ENCODE assay signal across 9 mouse cellular contexts in the genomic region with DNA sequence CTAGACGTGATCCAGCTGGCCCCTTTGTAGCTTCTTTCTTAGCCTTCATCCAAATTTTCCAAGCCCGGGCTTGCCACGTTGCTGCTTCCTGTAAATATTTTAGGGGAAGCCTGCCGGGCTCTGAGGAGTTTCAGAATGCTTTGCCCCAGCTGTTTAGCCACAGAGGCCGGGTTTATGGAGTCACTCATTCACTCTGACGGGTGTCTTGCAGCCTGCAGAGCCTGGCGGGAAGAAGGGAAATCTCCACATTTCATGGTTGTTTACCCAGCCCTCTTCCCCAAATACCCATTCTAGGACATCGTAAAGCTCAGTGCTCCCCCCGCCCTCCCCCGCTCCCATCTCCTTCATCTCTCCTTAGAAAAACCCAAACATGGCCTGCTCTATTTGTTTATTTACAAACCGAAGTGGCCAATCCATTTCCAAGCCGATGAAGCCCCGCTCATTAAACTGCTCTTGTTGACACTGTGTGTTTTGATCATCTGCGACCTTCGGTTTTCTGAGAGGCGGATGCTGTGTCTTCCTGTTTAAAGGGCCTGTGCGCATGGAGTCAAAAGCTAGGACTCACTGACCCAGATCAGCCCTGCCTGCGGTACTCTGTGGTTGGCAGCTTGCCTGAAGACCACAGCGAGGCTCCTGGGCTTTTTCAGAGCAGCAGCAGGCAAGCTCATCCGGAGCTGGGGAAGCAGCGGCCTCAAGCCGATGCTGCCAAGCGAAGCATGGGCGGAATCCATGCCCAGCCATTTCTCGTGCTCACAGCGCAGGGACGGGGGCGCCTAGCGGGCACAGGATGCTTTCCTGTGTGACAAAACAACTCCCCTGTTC. TPM values are rescaled to one million over a fixed set of nuclear protein-coding genes. Genes with fewer than 3 reads are reported as not detected.
DNase-seq lines count a peak whose midpoint lies in the region; ATAC-seq and TF ChIP-seq lines count a peak whose summit lies in the region.
"Had no signal": no experiment of that assay in that cellular context is flagged by ENCODE, and none has a peak within 500 bp of the region (broad histone marks: within the 10 kb centered on the region; RNA-seq: fewer than 3 reads in every experiment).

No protein-coding gene starts in this region.

- 48% methylated on average over 29 of the region's 29 CpGs for WGBS in forebrain, embryonic 13.5 days
- 25% methylated on average over 29 of the region's 29 CpGs for WGBS in liver, embryonic 13.5 days (ENCODE audit: insufficient replicate concordance)
- 14% methylated on average over 29 of the region's 29 CpGs for WGBS in stomach, embryonic 15.5 days

- no peak overlapping the region for H3K4me3 ChIP-seq in forebrain, embryonic 13.5 days
- peak overlapping the region; percentile 25 for H3K4me3 ChIP-seq in liver, embryonic 13.5 days (replicated peaks)
- H3K4me3 ChIP-seq in stomach, embryonic 15.5 days (replicated peaks): no peak overlapping the region; the same call in 1 of the 2 replicates

- DNase-seq in 416B (ENCODE audit: low read depth): peak; percentile 89
- peak; percentile 84 for DNase-seq in brain, embryonic 14.5 days (ENCODE audit: low read depth)
- DNase-seq in heart, postnatal 10 days: peak; percentile 82 to 86
- DNase-seq in kidney, postnatal 14 days: peak; percentile 94
- DNase-seq in liver, embryonic 13.5 days: no peak
- peak; percentile 14 to 38 for DNase-seq in natural killer cell, adult 2 months (ENCODE audit: low spot score in 2 of 2)

- H3K9me3 ChIP-seq in forebrain, embryonic 13.5 days (replicated peaks): no peaks in the 10 kb centered on the region
- no peaks in the 10 kb centered on the region for H3K9me3 ChIP-seq in liver, embryonic 13.5 days (replicated peaks)
- no peaks in the 10 kb centered on the region for H3K9me3 ChIP-seq in stomach, embryonic 15.5 days

- no peak overlapping the region for H3K27ac ChIP-seq in forebrain, embryonic 13.5 days
- H3K27ac ChIP-seq in liver, embryonic 13.5 days: no peak overlapping the region
- peak overlapping the region; percentile 54 for H3K27ac ChIP-seq in stomach, embryonic 15.5 days

- H3K27me3 ChIP-seq in forebrain, embryonic 13.5 days: no peaks in the 10 kb centered on the region
- H3K27me3 ChIP-seq in liver, embryonic 13.5 days: no peaks in the 10 kb centered on the region
- no peaks in the 10 kb centered on the region for H3K27me3 ChIP-seq in stomach, embryonic 15.5 days (replicated peaks)
- H3K27me3 ChIP-seq: CH12.LX had no signal

- intact Hi-C loops in heart, postnatal 10 days (cut with DNase I): no loop called here

- TF ChIP-seq POLR2A in brain, embryonic 14.5 days (IDR thresholded peaks at IDR 0.05; ENCODE audit: borderline replicate concordance, extremely low read depth, insufficient read depth, insufficient read length, poor library complexity, severe bottlenecking): no peak

- no peak for ATAC-seq in forebrain, embryonic 13.5 days
- peak; percentile 39; the same call in 1 of the 2 replicates for ATAC-seq in liver, embryonic 13.5 days (ENCODE audit: low read depth)
- ATAC-seq in stomach, embryonic 15.5 days (ENCODE audit: insufficient read depth, low FRiP score, low read depth): peak; percentile 78

- peak overlapping the region; percentile 36 for H3K4me2 ChIP-seq in forebrain, embryonic 13.5 days
- H3K4me2 ChIP-seq in liver, embryonic 13.5 days: peak overlapping the region; percentile 51
- peak overlapping the region; percentile 34 for H3K4me2 ChIP-seq in stomach, embryonic 15.5 days

- no peaks in the 10 kb centered on the region for H3K36me3 ChIP-seq in forebrain, embryonic 13.5 days (ENCODE audit: poor library complexity, severe bottlenecking)
- no peaks in the 10 kb centered on the region for H3K36me3 ChIP-seq in liver, embryonic 13.5 days
- no peaks in the 10 kb centered on the region for H3K36me3 ChIP-seq in stomach, embryonic 15.5 days

- TF ChIP-seq CTCF in brain, embryonic 14.5 days (IDR thresholded peaks at IDR 0.05; ENCODE audit: borderline replicate concordance, extremely low read depth, insufficient read depth, insufficient read length): no peak

- no peak overlapping the region for H3K9ac ChIP-seq in forebrain, embryonic 13.5 days
- H3K9ac ChIP-seq in liver, embryonic 13.5 days: 0 out of 2 replicates have a peak overlapping the region, but pooled peaks have one; percentile 0
- H3K9ac ChIP-seq in stomach, embryonic 15.5 days: no peak overlapping the region

- H3K4me1 ChIP-seq in forebrain, embryonic 13.5 days: peaks cover 10% of the 10 kb centered on the region
- H3K4me1 ChIP-seq in liver, embryonic 13.5 days (replicated peaks): peaks cover 22% of the 10 kb centered on the region
- 0 out of 2 replicates have a peak, but pooled peaks cover 9% of the 10 kb centered on the region for H3K4me1 ChIP-seq in stomach, embryonic 15.5 days

RNA-seq across cellular contexts. Expression of gene Trub1, which starts 41.1 kb away (rescaled TPM):
- polyA plus RNA-seq in brain, embryonic 14.5 days (2012; rRNA removed): 19.8 and 21.6 TPM in 2 replicates
- polyA plus RNA-seq in forebrain, embryonic 13.5 days (2015; fragmentation: Nextera tagmentation; extraction: Ambion mirVana): 14.5 and 14.8 TPM in 2 replicates
- 1 to 10 TPM; 7.7 to 8.8 TPM for total RNA-seq in heart, postnatal 10 days (2021)
- 12.4 and 13.1 TPM in 2 replicates for polyA plus RNA-seq in liver, embryonic 13.5 days (2015; fragmentation: Nextera tagmentation; extraction: Ambion mirVana)
- 22.4 and 24.7 TPM in 2 replicates for polyA plus RNA-seq in stomach, embryonic 15.5 days (2015; fragmentation: Nextera tagmentation; extraction: Ambion mirVana)

RNA-seq across cellular contexts. Expression of gene Fam160b1, which starts 51.1 kb away (rescaled TPM):
- 18.2 and 21.6 TPM in 2 replicates for polyA plus RNA-seq in brain, embryonic 14.5 days (2012; rRNA removed)
- polyA plus RNA-seq in forebrain, embryonic 13.5 days (2015; fragmentation: Nextera tagmentation; extraction: Ambion mirVana): 11.6 and 12.7 TPM in 2 replicates
- total RNA-seq in heart, postnatal 10 days (2021): 10 to 100 TPM; 18.3 to 18.5 TPM
- polyA plus RNA-seq in liver, embryonic 13.5 days (2015; fragmentation: Nextera tagmentation; extraction: Ambion mirVana): 5.3 and 5.6 TPM in 2 replicates
- 13.9 and 14.3 TPM in 2 replicates for polyA plus RNA-seq in stomach, embryonic 15.5 days (2015; fragmentation: Nextera tagmentation; extraction: Ambion mirVana)
